Mouse (Mus musculus): ENCODE results near the gene Ptprz1.

Gene Ptprz1

GRCm38 (mm10) chr6:22874781-22875613 is at the start of gene Ptprz1:
Gene Ptprz1 (plus strand): TSS chr6:22875502.
- DNase-seq (ENCODE audit: low read depth, low spot score) = peak; percentile 36

DNA sequence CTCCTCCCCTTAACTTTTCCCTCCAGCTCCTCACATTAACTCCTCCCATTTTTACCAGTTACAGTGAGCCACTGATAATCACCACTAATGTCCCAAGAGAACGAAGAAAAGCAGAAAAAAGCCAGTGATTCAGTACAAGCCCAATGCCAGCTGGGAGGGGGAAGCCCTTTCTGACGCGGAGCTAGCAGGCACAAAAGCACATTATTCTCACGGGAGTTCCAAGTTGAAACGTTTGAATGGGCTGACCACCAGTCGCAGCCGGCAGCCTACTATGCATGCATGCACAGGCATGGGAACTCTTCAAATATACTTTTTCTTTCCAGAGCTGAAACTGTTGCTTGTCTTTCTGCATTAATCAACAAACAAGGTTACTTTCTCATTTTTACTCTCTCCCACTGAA is 41.7 kb upstream of the Ptprz1 start:
- no peak for DNase-seq (ENCODE audit: low read depth, low spot score)

DNA sequence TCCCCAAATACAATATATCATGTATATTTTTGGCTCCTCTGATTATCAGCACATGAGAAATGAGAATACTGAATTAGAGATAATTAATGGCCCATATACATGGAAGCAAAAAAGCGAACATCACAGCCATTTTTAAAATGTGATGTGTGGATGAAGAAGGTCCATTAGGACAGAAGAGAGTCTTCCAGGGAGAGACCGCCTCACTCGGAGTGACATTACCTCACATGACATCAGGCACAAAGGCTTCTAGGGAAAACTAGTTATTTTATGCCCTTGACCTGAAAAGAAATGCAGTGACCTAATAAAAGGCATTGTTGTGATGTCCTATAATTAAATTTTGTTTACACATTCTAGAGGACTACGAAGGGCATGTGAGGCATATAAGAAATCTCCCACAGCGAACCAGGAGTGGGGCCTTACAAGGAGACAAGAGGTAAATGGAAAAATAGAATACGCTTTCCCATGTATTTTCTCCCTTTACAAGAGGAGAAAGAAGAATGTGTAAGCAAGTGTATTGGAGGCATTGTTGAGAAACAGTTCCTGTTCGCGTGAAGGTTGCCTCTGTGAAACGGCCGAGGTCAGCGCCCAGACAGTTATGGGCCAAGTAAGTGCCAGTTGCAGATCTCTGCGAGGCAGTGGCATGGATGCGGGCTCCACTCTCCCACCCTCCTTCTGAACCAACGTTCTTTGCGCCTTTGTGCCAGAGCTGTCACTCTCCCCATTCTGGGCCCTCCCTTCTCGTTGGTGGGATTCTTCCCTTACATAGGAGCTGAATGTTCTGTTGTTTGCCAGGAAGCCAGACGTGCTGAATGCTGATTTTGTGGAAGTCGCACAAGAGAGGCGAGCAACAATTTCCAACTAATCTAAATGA is 41.0 kb upstream of the Ptprz1 start:
- DNase-seq (ENCODE audit: low read depth, low spot score) = no peak

DNA sequence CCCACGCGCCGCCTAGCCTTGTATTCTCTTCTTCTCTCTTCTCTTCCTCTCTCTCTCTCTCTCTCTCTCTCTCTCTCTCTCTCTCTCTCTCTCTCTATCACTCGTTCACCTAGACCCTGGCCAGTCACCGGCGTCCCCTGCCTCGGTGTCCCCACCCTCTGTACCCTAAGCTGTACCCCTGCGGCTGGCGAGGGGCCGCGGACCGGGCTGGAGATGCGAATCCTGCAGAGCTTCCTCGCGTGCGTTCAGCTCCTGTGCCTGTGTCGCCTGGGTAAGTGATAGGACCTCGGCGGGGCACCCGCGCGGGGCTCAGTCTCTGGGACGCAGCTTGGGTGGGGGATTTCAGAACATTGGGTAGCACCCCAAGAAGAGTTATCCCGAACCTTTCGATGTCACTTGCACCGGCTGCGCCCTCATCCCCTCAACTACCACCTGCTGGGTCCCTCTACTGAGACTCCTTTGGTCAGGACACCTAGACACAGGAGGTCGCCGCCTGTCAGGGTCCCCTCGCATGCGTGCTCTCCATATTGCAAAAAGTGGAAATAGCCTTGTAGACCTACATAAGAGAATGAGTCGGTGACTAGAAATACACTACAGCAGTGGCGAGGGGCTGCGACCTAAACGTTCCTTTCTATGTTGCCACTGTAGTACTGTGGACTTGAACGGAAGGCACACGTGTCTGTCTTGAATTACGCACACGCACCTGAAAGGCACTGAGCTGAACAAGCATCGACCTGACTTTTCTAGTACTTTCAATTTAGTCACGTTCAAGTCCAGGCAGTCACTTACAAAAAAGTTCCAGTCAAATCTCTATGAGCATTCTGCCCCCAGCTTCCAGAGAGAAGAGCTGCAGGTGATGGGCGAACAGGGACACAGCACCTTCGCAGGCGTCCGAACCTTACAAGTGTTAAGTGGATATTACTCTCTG is 576 bp downstream of the Ptprz1 start:
- DNase-seq (ENCODE audit: low read depth, low spot score) = peak; percentile 0

DNA sequence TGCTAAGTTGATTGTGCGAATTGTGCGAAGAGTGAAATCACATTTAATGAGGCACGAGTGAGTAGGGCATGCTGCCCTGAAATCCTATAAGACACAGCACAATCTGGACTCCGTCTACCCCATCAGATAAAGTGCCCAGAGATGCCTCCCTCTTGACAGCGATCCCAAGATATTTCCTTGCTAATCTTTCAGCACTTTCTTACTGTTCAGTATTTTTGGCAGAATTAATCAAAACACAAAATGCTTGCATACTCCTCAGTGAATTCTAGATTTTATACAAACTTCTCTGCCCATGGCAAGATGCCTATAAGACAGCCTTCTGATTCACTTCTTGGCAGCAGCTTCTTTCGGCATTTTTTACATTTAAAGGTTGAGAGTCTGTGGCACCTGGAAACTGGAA is 12.7 kb downstream of the Ptprz1 start:
- DNase-seq (ENCODE audit: low read depth, low spot score) = no peak

GRCm38 (mm10) chr6:22889333-22889732 is 14.0 kb downstream of the Ptprz1 start:
- no peak for DNase-seq (ENCODE audit: low read depth, low spot score)

- DNase-seq (ENCODE audit: low read depth, low spot score) = no peak
Observed at GRCm38 (mm10) chr6:22901983-22902382, 26.7 kb downstream of the Ptprz1 start.

- DNase-seq (ENCODE audit: low read depth, low spot score) = no peak
Observed at GRCm38 (mm10) chr6:22908510-22909256, 33.4 kb downstream of the Ptprz1 start.

DNA sequence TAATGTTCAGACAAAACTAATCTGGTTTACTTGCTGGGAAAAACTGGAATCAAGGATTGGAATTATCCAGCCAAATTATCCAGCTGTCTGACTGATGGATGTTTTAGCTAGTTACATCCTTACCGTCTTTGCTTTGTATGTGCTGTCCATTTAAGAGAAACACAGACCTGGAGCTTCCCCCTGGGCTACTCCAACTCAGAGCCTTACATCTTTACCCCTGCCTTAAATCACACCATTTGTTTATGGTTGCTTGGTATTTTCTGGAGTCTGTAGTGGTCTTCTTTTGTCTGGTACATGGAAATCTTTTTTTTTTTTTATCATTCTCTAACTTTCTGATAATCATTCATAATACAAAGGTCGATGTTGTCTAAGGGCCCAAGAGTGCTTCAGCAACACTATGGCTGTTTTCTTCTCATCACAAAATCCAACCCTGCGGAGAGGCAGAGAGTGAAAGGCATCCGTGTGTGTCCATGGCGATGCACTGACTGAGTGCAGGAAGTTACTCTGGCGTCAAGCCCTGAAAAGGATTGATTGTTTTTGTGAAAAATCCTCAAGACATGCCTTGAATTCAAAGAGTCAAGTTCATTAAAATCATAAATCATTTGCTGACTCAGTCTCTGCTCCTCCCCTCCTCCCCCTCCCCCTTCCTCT is 34.1 kb downstream of the Ptprz1 start:
- no peak for DNase-seq (ENCODE audit: low read depth, low spot score)

GRCm38 (mm10) chr6:22909908-22910260 is 34.6 kb downstream of the Ptprz1 start:
- DNase-seq (ENCODE audit: low read depth, low spot score) = no peak

DNA sequence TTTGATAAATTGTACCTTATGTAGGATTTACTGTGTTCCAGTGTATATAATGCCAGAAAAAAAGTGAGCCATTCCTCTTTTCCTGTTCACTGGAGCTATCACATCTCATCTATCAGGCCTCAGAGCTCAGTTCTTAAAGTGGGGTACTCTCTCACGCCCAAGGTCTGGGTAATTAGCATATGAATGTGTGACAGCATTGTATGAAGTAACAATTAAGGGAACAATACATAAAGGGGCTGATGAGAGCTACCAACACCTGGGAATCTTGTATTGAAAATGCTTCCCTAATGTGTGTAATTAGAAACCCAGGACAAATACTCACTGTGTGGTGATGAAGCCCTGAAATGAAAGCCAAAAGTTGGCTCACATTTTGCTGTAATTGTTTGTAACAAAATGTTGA is 47.6 kb downstream of the Ptprz1 start:
- no peak for DNase-seq (ENCODE audit: low read depth, low spot score)

GRCm38 (mm10) chr6:22932768-22933265 is 57.5 kb downstream of the Ptprz1 start:
- DNase-seq (ENCODE audit: low read depth, low spot score) = no peak

DNA sequence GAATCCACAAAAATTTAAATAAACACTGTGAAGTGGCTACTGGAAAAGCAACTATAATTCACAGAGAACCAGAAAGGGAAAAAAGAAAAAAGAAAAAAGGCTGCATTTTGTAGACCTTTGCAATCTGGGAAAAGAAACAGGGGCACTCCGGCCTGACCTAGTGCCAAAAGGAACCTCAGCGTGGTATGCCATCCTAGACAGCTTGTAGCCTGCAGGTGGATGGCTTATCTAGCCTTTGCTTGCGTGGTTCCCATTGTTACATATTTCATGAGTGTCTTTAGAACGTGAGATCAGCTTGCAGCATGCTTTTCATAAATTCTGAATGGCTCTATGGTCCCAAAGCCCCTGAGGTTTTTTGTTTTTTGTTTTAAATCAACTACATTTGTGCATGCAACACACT is 61.8 kb downstream of the Ptprz1 start:
- no peak for DNase-seq (ENCODE audit: low read depth, low spot score)

- no peak for DNase-seq (ENCODE audit: low read depth, low spot score)
Observed at GRCm38 (mm10) chr6:22937526-22937925, 62.2 kb downstream of the Ptprz1 start.

DNA sequence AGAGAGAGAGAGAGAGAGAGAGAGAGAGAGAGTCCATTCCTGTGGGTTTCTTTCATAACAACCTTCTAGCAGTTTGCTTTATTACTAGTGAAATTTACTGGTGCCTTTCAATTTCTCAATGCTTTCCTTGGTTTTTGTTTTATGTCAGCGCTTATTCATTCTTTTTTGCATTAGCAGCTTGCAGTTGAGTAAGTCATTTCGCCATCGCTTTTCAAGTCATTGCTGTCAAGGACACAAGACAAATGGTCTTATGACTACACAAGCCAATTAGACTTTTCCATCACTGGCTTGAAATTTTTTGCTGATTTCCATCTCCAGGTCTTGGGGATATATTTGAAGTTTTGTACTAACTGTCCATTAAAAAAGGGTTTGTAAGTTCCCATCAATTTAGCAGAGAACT is 68.9 kb downstream of the Ptprz1 start:
- no peak for DNase-seq (ENCODE audit: low read depth, low spot score)

GRCm38 (mm10) chr6:22963374-22963773 is 88.1 kb downstream of the Ptprz1 start:
- DNase-seq (ENCODE audit: low read depth, low spot score) = no peak

DNA sequence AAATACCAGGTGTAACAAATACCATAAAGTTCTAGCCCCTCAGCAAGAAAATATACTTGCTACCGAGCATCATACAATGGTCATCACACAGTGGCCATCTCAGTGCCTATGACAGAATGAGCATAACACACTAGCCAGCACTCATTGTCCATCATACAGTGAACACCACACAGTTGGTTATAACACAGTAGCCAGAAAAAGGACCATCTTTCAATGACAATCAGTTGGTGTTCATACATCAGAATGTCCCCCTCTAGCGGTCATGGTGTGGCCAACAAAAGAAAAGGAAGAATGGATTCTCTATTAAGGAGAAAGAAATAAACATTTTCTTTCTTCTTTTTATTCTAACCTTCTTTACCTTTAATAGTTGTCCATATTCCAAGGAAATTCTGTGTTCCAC is 92.8 kb downstream of the Ptprz1 start:
- DNase-seq (ENCODE audit: low read depth, low spot score) = no peak

GRCm38 (mm10) chr6:22983769-22984519 is 108.6 kb downstream of the Ptprz1 start:
- no peak for DNase-seq (ENCODE audit: low read depth, low spot score)

GRCm38 (mm10) chr6:22984520-22985154 is 109.3 kb downstream of the Ptprz1 start:
- no peak for DNase-seq (ENCODE audit: low read depth, low spot score)
